Mouse (Mus musculus): ENCODE results near the gene Tac4.
A peak's percentile ranks its signal among the peaks of the same experiment; 100 is the strongest.

The Tac4 gene

GRCm38 (mm10) chr11:95259088-95259849 lies 2.1 kb upstream of the Tac4 start:
- DNase-seq (ENCODE audit: inconsistent ontology term), result peak; percentile 96

- no peak for DNase-seq (ENCODE audit: inconsistent ontology term)
Measured at GRCm38 (mm10) chr11:95263816-95264454, 2.6 kb downstream of the Tac4 start.

GRCm38 (mm10) chr11:95264455-95265013 lies 3.2 kb downstream of the Tac4 start:
- no peak for DNase-seq (ENCODE audit: inconsistent ontology term)

- DNase-seq (ENCODE audit: inconsistent ontology term), result no peak
Measured at GRCm38 (mm10) chr11:95266540-95267245, 5.4 kb downstream of the Tac4 start.

GRCm38 (mm10) chr11:95273661-95274060 lies 12.3 kb downstream of the Tac4 start:
- peak; percentile 40 for DNase-seq (ENCODE audit: inconsistent ontology term)

- no peak for DNase-seq (ENCODE audit: inconsistent ontology term)
Measured at GRCm38 (mm10) chr11:95274613-95275012, 13.3 kb downstream of the Tac4 start.

- no peak for DNase-seq (ENCODE audit: inconsistent ontology term)
Measured at GRCm38 (mm10) chr11:95276056-95276455, 14.7 kb downstream of the Tac4 start.

GRCm38 (mm10) chr11:95279061-95279659 lies 17.8 kb downstream of the Tac4 start:
- DNase-seq (ENCODE audit: inconsistent ontology term), result no peak

GRCm38 (mm10) chr11:95282331-95282730 lies 21.0 kb downstream of the Tac4 start:
- DNase-seq (ENCODE audit: inconsistent ontology term), result no peak

- no peak for DNase-seq (ENCODE audit: inconsistent ontology term)
Measured at GRCm38 (mm10) chr11:95291998-95292397, 30.7 kb downstream of the Tac4 start.

GRCm38 (mm10) chr11:95293017-95293624 lies 31.8 kb downstream of the Tac4 start:
- DNase-seq (ENCODE audit: inconsistent ontology term), result no peak

GRCm38 (mm10) chr11:95295736-95296135 lies 34.4 kb downstream of the Tac4 start:
- no peak for DNase-seq (ENCODE audit: inconsistent ontology term)

- DNase-seq (ENCODE audit: inconsistent ontology term), result peak; percentile 50
Measured at GRCm38 (mm10) chr11:95298146-95298545, 36.8 kb downstream of the Tac4 start.

- no peak for DNase-seq (ENCODE audit: inconsistent ontology term)
Measured at GRCm38 (mm10) chr11:95299886-95300285, 38.6 kb downstream of the Tac4 start.

GRCm38 (mm10) chr11:95301772-95302171 lies 40.4 kb downstream of the Tac4 start:
- no peak for DNase-seq (ENCODE audit: inconsistent ontology term)

- no peak for DNase-seq (ENCODE audit: inconsistent ontology term)
Measured at GRCm38 (mm10) chr11:95305600-95305999, 44.3 kb downstream of the Tac4 start.

GRCm38 (mm10) chr11:95307526-95307925 lies 46.2 kb downstream of the Tac4 start:
- DNase-seq (ENCODE audit: inconsistent ontology term), result no peak

- DNase-seq (ENCODE audit: inconsistent ontology term), result peak; percentile 99
Measured at GRCm38 (mm10) chr11:95309510-95310006, 48.2 kb downstream of the Tac4 start.

GRCm38 (mm10) chr11:95310007-95310647 lies 48.8 kb downstream of the Tac4 start, which contains the start of gene Kat7:
TSS of gene Kat7 (minus strand) at chr11:95310246.
- peak; percentile 98 for DNase-seq (ENCODE audit: inconsistent ontology term)

GRCm38 (mm10) chr11:95310648-95311424 lies 49.5 kb downstream of the Tac4 start:
- no peak for DNase-seq (ENCODE audit: inconsistent ontology term)
